Mouse (Mus musculus) brain, embryonic 14.5 days (tissue): ENCODE measurements around the gene Specc1l.
A peak's percentile ranks its signal among the peaks of the same experiment; 100 is the strongest.

ENCODE experiments used
- CTCF ChIP-seq: fragments of 200-500 bp; IDR thresholded peaks from 2 replicates; pipeline ENCODE4 v1.5.1; 2012; ENCODE audit warnings: inconsistent platforms, mild to moderate bottlenecking, moderate library complexity, borderline replicate concordance; ENCODE audit not compliant: insufficient read depth, insufficient read length; ENCODE audit errors: extremely low read depth
- POLR2A ChIP-seq: fragments of 200-500 bp; IDR thresholded peaks from 2 replicates; pipeline ENCODE4 v1.6.1; 2012; ENCODE audit warnings: mild to moderate bottlenecking, inconsistent platforms, borderline replicate concordance; ENCODE audit not compliant: poor library complexity, insufficient read depth, insufficient read length, severe bottlenecking; ENCODE audit errors: extremely low read depth

GRCm38 (mm10) chr10:75182151-75182774, 29.6 kb upstream of the Specc1l start:
- TF ChIP-seq POLR2A, result no peak
- TF ChIP-seq CTCF, result peak; percentile 91
